7 mouse cellular contexts compared by ENCODE assay signal in the genomic region with DNA sequence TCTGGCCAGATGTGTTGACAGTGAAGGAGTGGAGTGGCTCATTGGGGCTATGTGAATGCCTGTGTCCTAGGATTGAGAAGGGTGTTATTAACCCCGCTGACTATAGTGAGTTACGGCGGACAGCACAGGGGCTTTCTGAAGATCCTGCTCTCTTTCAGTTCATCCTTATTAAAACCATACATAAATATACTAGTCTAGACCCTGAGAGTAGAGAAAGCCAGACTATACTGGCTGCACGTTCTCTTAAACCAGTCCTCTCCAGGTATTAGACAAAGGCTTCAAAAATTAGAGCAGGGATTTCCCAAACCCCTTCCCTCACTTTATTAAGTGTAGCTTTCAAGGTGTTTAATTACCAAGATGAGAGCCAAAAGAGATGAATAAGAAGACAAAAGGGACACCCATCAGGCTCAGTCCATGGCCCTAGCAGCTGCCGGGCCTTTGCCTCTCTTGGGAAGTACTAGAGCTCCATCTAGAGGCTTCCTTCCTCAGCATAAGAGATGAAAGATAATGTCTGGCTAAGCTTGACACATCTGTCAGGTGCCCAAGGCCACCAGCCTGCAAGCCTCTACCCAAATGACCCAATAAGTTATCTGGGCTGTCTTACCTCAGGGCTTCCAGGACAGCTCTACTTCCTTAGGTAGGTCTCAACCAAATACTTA. TPM values are rescaled to one million over a fixed set of nuclear protein-coding genes. Genes with fewer than 3 reads are reported as not detected.
DNase-seq lines count a peak whose midpoint lies in the region; ATAC-seq and TF ChIP-seq lines count a peak whose summit lies in the region.

No protein-coding gene starts in this region.

- no peak overlapping the region for H3K27ac ChIP-seq in CH12.LX (ENCODE audit: insufficient read depth, low read depth)
- H3K27ac ChIP-seq in embryonic facial prominence, embryonic 11.5 days (replicated peaks; ENCODE audit: low read depth, low read length) = no peak overlapping the region
- no peak overlapping the region for H3K27ac ChIP-seq in hindbrain, embryonic 15.5 days (replicated peaks)

- TF ChIP-seq RAD21 in CH12.LX (IDR thresholded peaks at IDR 0.05; ENCODE audit: low read depth, low read length) = peak; percentile 94

- peaks cover 5% of the 10 kb centered on the region for H3K27me3 ChIP-seq in CH12.LX (replicated peaks)
- no peaks in the 10 kb centered on the region for H3K27me3 ChIP-seq in embryonic facial prominence, embryonic 11.5 days (ENCODE audit: control insufficient read depth, insufficient read depth, low read length)
- H3K27me3 ChIP-seq in hindbrain, embryonic 15.5 days = no peaks in the 10 kb centered on the region

- H3K36me3 ChIP-seq in CH12.LX (replicated peaks in 1 of 2; ENCODE audit: control insufficient read depth in 1 of 2, insufficient read depth in 1 of 2, low read length in 1 of 2) = no peaks in the 10 kb centered on the region
- H3K36me3 ChIP-seq in embryonic facial prominence, embryonic 11.5 days (replicated peaks; ENCODE audit: control insufficient read depth, insufficient read depth, low read depth, low read length) = no peaks in the 10 kb centered on the region
- H3K36me3 ChIP-seq in hindbrain, embryonic 15.5 days = no peaks in the 10 kb centered on the region

- no peak overlapping the region for H3K9ac ChIP-seq in CH12.LX (ENCODE audit: insufficient read depth, low read depth)
- H3K9ac ChIP-seq in embryonic facial prominence, embryonic 11.5 days (replicated peaks; ENCODE audit: low read length) = no peak overlapping the region
- no peak overlapping the region for H3K9ac ChIP-seq in hindbrain, embryonic 15.5 days

- in situ Hi-C loops in CH12.LX (cut with MboI; ENCODE audit: low pct_ligation_motif_present, low pct_unique_long_range_greater_than_20kb, low sequenced_read_pairs) = loop anchor here (5.0 kb wide), 1 partner anchor 84 kb away; no protein-coding TSS in a partner anchor

- H3K4me3 ChIP-seq in CH12.LX (replicated peaks in 1 of 3; ENCODE audit: low read depth in 2 of 3, low read length in 2 of 3, poor library complexity in 1 of 3) = no peak overlapping the region
- H3K4me3 ChIP-seq in embryonic facial prominence, embryonic 11.5 days (ENCODE audit: low read depth, low read length) = no peak overlapping the region
- no peak overlapping the region for H3K4me3 ChIP-seq in hindbrain, embryonic 15.5 days

- TF ChIP-seq CTCF in CH12.LX (conservative IDR thresholded peaks at IDR 0.05 in 1 of 2, IDR thresholded peaks at IDR 0.05 in 1 of 2; ENCODE audit: low read depth in 2 of 2, low read length in 2 of 2) = peak; percentile 52 to 95

- no peaks in the 10 kb centered on the region for H3K4me1 ChIP-seq in CH12.LX (ENCODE audit: control insufficient read depth in 1 of 2, insufficient read depth in 2 of 2)
- peaks cover 2% of the 10 kb centered on the region; the same call in 1 of the 2 replicates for H3K4me1 ChIP-seq in embryonic facial prominence, embryonic 11.5 days (ENCODE audit: control insufficient read depth, insufficient read depth, low read length)
- no peaks in the 10 kb centered on the region for H3K4me1 ChIP-seq in hindbrain, embryonic 15.5 days (replicated peaks)

- DNase-seq in CH12.LX (ENCODE audit: extremely low read depth) = peak; percentile 55
- peak; percentile 60 for DNase-seq in Muller cell, postnatal 12 days (ENCODE audit: inconsistent ontology term)
- DNase-seq in embryonic facial prominence, embryonic 11.5 days (ENCODE audit: low spot score) = peak; percentile 92
- peak; percentile 32 to 69 for DNase-seq in layer of hippocampus, postnatal 14 days (ENCODE audit: low spot score in 2 of 2)
- peak; percentile 24 for DNase-seq in right cerebral cortex, postnatal 4 days

- no peak for TF ChIP-seq EP300 in CH12.LX (IDR thresholded peaks at IDR 0.05; ENCODE audit: low read length)

- H3K79me2 ChIP-seq in CH12.LX (replicated peaks; ENCODE audit: control insufficient read depth, extremely low read depth, insufficient read depth, poor library complexity, severe bottlenecking) = no peaks in the 10 kb centered on the region

- ATAC-seq in embryonic facial prominence, embryonic 11.5 days (replicated peaks; ENCODE audit: insufficient number of reproducible peaks, low FRiP score, low TSS enrichment, low read depth) = no peak
- peak; percentile 82; the same call in 1 of the 2 replicates for ATAC-seq in hindbrain, embryonic 15.5 days (ENCODE audit: low FRiP score, low read depth)
- peak; percentile 56; the same call in 1 of the 2 replicates for ATAC-seq in megakaryocyte, adult 5-6 weeks (ENCODE audit: poor library complexity, severe bottlenecking)

- peaks cover 2% of the 10 kb centered on the region for H3K9me3 ChIP-seq in CH12.LX (replicated peaks; ENCODE audit: low read length)
- H3K9me3 ChIP-seq in embryonic facial prominence, embryonic 11.5 days (replicated peaks; ENCODE audit: control insufficient read depth, low read length) = no peaks in the 10 kb centered on the region
- H3K9me3 ChIP-seq in hindbrain, embryonic 15.5 days = no peaks in the 10 kb centered on the region

- H3K4me2 ChIP-seq in CH12.LX (ENCODE audit: insufficient read depth, low read depth, poor library complexity, severe bottlenecking) = no peak overlapping the region
- H3K4me2 ChIP-seq in embryonic facial prominence, embryonic 11.5 days (ENCODE audit: low read depth, low read length) = no peak overlapping the region
- H3K4me2 ChIP-seq in hindbrain, embryonic 15.5 days = no peak overlapping the region

- 39% methylated on average over 5 of the region's 5 CpGs for WGBS in embryonic facial prominence, embryonic 11.5 days
- WGBS in hindbrain, embryonic 15.5 days = 53% methylated on average over 5 of the region's 5 CpGs

- dilution Hi-C loops in CH12.LX (cut with MboI; ENCODE audit: extremely low pct_ligation_motif_present, extremely low pct_unique_long_range_greater_than_20kb, low sequenced_read_pairs) = no loop called here

- TF ChIP-seq POLR2A in CH12.LX (IDR thresholded peaks at IDR 0.05; ENCODE audit: low read depth, low read length) = no peak

TF ChIP-seq in CH12.LX, 34 proteins besides CTCF, POLR2A, EP300 and RAD21:
- TF ChIP-seq ZC3H11A (IDR thresholded peaks at IDR 0.05; ENCODE audit: low read depth, low read length) = peak; percentile 81
- TF ChIP-seq NELFE (IDR thresholded peaks at IDR 0.05; ENCODE audit: low read depth, low read length) = peak; percentile 50; the same call in 1 of the 2 replicates
- TF ChIP-seq ZNF384 (IDR thresholded peaks at IDR 0.05; ENCODE audit: low read depth, low read length) = no peak
- TF ChIP-seq IRF4 (IDR thresholded peaks at IDR 0.05; ENCODE audit: low read depth, low read length) = peak; percentile 22; the same call in 1 of the 2 replicates
- TF ChIP-seq JUN (IDR thresholded peaks at IDR 0.05; ENCODE audit: insufficient read depth, low read depth, low read length) = no peak
- TF ChIP-seq KAT2A (IDR thresholded peaks at IDR 0.05; ENCODE audit: insufficient replicate concordance, low read length) = no peak
- no peak for TF ChIP-seq MXI1 (IDR thresholded peaks at IDR 0.05; ENCODE audit: low read depth, low read length)
- TF ChIP-seq USF1 (IDR thresholded peaks at IDR 0.05; ENCODE audit: low read depth, low read length) = no peak
- peak; percentile 92 for TF ChIP-seq SMC3 (IDR thresholded peaks at IDR 0.05; ENCODE audit: low read depth, low read length)
- no peak for TF ChIP-seq CHD2 (IDR thresholded peaks at IDR 0.05; ENCODE audit: low read length)
- TF ChIP-seq NRF1 (IDR thresholded peaks at IDR 0.05; ENCODE audit: low read depth, low read length) = no peak
TF ChIP-seq in CH12.LX: peak in this region for 4.

RNA-seq across cellular contexts. Expression of gene Ireb2, which starts 42.0 kb away (rescaled TPM):
- 15.0 and 15.7 TPM in 2 replicates for total RNA-seq in CH12.LX (2012; rRNA removed)
- 33.7 and 37.6 TPM in 2 replicates for total RNA-seq in CH12.LX (2014; rRNA removed)
- 35.5 and 39.8 TPM in 2 replicates for polyA plus RNA-seq in CH12.LX (2012; ENCODE audit: insufficient read length, low read depth)
- 63.8 and 67.4 TPM in 2 replicates for polyA plus RNA-seq in embryonic facial prominence, embryonic 11.5 days (2014; fragmentation: Nextera tagmentation; extraction: Ambion mirVana)
- polyA plus RNA-seq in hindbrain, embryonic 15.5 days (2015; fragmentation: Nextera tagmentation; extraction: Ambion mirVana) = 35.1 and 35.8 TPM in 2 replicates
- 10 to 100 TPM; 64.6 to 65.9 TPM for total RNA-seq in layer of hippocampus, postnatal 14 days (2021)
- 44.2 and 47.9 TPM in 2 replicates for total RNA-seq in megakaryocyte, adult 5-6 weeks (2015)
- 37.6 and 41.2 TPM in 2 replicates for total RNA-seq in megakaryocyte, adult 5-6 weeks (2017)

RNA-seq across cellular contexts. Expression of gene Crabp1, which starts 57.0 kb away (rescaled TPM):
- total RNA-seq in CH12.LX (2012; rRNA removed) = not detected in 2 replicates
- not detected in 2 replicates for total RNA-seq in CH12.LX (2014; rRNA removed)
- polyA plus RNA-seq in CH12.LX (2012; ENCODE audit: insufficient read length, low read depth) = not detected in 2 replicates
- 962 and 1,036 TPM in 2 replicates for polyA plus RNA-seq in embryonic facial prominence, embryonic 11.5 days (2014; fragmentation: Nextera tagmentation; extraction: Ambion mirVana)
- polyA plus RNA-seq in hindbrain, embryonic 15.5 days (2015; fragmentation: Nextera tagmentation; extraction: Ambion mirVana) = 224 and 240 TPM in 2 replicates
- total RNA-seq in layer of hippocampus, postnatal 14 days (2021) = 1 to 10 TPM; 3.6 to 4.4 TPM
- not detected in 2 replicates for total RNA-seq in megakaryocyte, adult 5-6 weeks (2015)
- not detected in 2 replicates for total RNA-seq in megakaryocyte, adult 5-6 weeks (2017)

Comparison
In these comparisons a context has a peak if more than half of its experiments do, and no peak if none do; other contexts are left out.
1. DNase-seq: peak in every context shown above with its lines; median percentile 92 in embryonic facial prominence, embryonic 11.5 days; 60 in Muller cell, postnatal 12 days; 55 in CH12.LX; 50 in layer of hippocampus, postnatal 14 days; 24 in right cerebral cortex, postnatal 4 days.
2. RNA of gene Crabp1, which starts 57.0 kb away (total RNA-seq): 3.6 to 4.4 TPM in layer of hippocampus, postnatal 14 days; not detected in CH12.LX and not detected in megakaryocyte, adult 5-6 weeks; every median in the first group is over 4 times any median in the second.